Mouse (Mus musculus): ENCODE data around the gene Gucd1.

- no peak for TF ChIP-seq POLR2A (IDR thresholded peaks at IDR 0.05; ENCODE audit: control insufficient read depth, extremely low read depth, insufficient read depth, low read length, poor library complexity)
- no peak for TF ChIP-seq CTCF (IDR thresholded peaks at IDR 0.05; ENCODE audit: borderline replicate concordance, control insufficient read depth, extremely low read depth, insufficient read depth, low read length, poor library complexity)
Observed at GRCm38 (mm10) chr10:75324391-75324790, 193.4 kb downstream of the Gucd1 start.
